Mouse (Mus musculus) embryonic facial prominence, embryonic 11.5 days (tissue): Measurements from ENCODE around the gene Rnf213. TPM values are rescaled to one million over a fixed set of nuclear protein-coding genes. Genes with fewer than 3 reads are reported as not detected.

Source experiments
- ATAC-seq: fragments of 200-750 bp; cut with Nextera tagmentation; replicated peaks from 2 replicates; pipeline ENCODE4 v1.8.0; 2017; ENCODE audit warnings: low read depth; ENCODE audit not compliant: insufficient number of reproducible peaks, low FRiP score, low TSS enrichment
- DNase-seq: peaks from one replicate; pipeline ENCODE4 v3.0.0-alpha.2; 2015; ENCODE audit warnings: low spot score
- H3K27ac ChIP-seq: fragments of 300-500 bp; sonication (generic); replicated peaks from 2 replicates; pipeline ENCODE4 v1.5.1; 2014; ENCODE audit warnings: mild to moderate bottlenecking, low read depth, low read length, control low read depth
- H3K27me3 ChIP-seq: fragments of 300-500 bp; sonication (generic); 2 replicates; pipeline ENCODE4 v1.6.1; 2014; ENCODE audit warnings: mild to moderate bottlenecking, low read length, moderate library complexity, mixed read lengths; ENCODE audit not compliant: control insufficient read depth, insufficient read depth
- H3K36me3 ChIP-seq: fragments of 300-500 bp; sonication (generic); replicated peaks from 2 replicates; pipeline ENCODE4 v1.6.1; 2014; ENCODE audit warnings: low read depth, mild to moderate bottlenecking, low read length, moderate library complexity, mixed read lengths; ENCODE audit not compliant: control insufficient read depth, insufficient read depth
- H3K4me1 ChIP-seq: fragments of 300-500 bp; sonication (generic); 2 replicates; pipeline ENCODE4 v1.6.1; 2014; ENCODE audit warnings: low read length, mixed read lengths; ENCODE audit not compliant: control insufficient read depth, insufficient read depth
- H3K4me2 ChIP-seq: fragments of 300-500 bp; sonication (generic); 2 replicates; pipeline ENCODE4 v1.6.1; 2014; ENCODE audit warnings: low read depth, mild to moderate bottlenecking, control low read depth, low read length, moderate library complexity
- H3K4me3 ChIP-seq: fragments of 300-500 bp; sonication (generic); 2 replicates; pipeline ENCODE4 v1.5.1; 2014; ENCODE audit warnings: low read depth, low read length, control low read depth
- H3K9ac ChIP-seq: fragments of 300-500 bp; sonication (generic); replicated peaks from 2 replicates; pipeline ENCODE4 v1.6.1; 2014; ENCODE audit warnings: mild to moderate bottlenecking, control low read depth, low read length
- H3K9me3 ChIP-seq: fragments of 300-500 bp; sonication (generic); replicated peaks from 2 replicates; pipeline ENCODE4 v1.6.1; 2016; ENCODE audit warnings: mild to moderate bottlenecking, low read length, inconsistent platforms, mixed read lengths; ENCODE audit not compliant: control insufficient read depth
- WGBS: fragments of 180-500 bp; shearing (Covaris S2); extraction: QIAGEN DNeasy Blood & Tissue Kit; methylation state at CpG from one replicate; pipeline ENCODE4 v1.1.7; 2014; 5-methylcytosine and 5-hydroxymethylcytosine counted together
- polyA plus RNA-seq: library from polyadenylated mRNA; unstranded; fragments of >200 nt; fragmentation: Nextera tagmentation; extraction: Ambion mirVana; gene quantifications from 2 replicates; pipeline ENCODE4 v1.2.1, GENCODE M21; 2014

Gene Rnf213
- polyA plus RNA-seq, 1 experiment from 2014 or later: 1.8 TPM

- DNase-seq: no peak
- H3K4me3 ChIP-seq: no peak overlapping the region
- no peaks in the 10 kb centered on the region; the same call in 1 of the 2 replicates for H3K36me3 ChIP-seq
- H3K4me2 ChIP-seq: no peak overlapping the region
- H3K27me3 ChIP-seq: no peaks in the 10 kb centered on the region
- H3K9ac ChIP-seq: no peak overlapping the region
- H3K4me1 ChIP-seq: no peaks in the 10 kb centered on the region
- WGBS: 82% methylated on average over 2 of the region's 2 CpGs
- no peak for ATAC-seq
- H3K27ac ChIP-seq: no peak overlapping the region
- H3K9me3 ChIP-seq: no peaks in the 10 kb centered on the region
Measured at GRCm38 (mm10) chr11:119500011-119500410, 107.1 kb downstream of the Rnf213 start.

GRCm38 (mm10) chr11:119503675-119504074 lies 110.8 kb downstream of the Rnf213 start:
- peaks cover 6% of the 10 kb centered on the region for H3K36me3 ChIP-seq
- DNase-seq: peak; percentile 78
- no peaks in the 10 kb centered on the region for H3K27me3 ChIP-seq
- peak; percentile 32; the same call in 1 of the 2 replicates for ATAC-seq
- H3K9ac ChIP-seq: no peak overlapping the region
- H3K4me1 ChIP-seq: no peaks in the 10 kb centered on the region
- H3K4me2 ChIP-seq: no peak overlapping the region
- no peaks in the 10 kb centered on the region for H3K9me3 ChIP-seq
- no peak overlapping the region for H3K27ac ChIP-seq
- no peak overlapping the region for H3K4me3 ChIP-seq

- Histone ChIP-seq H3K4me2 (no peak overlapping the region), H3K4me1 (no peaks in the 10 kb centered on the region), H3K27me3 (no peaks in the 10 kb centered on the region), H3K27ac (no peak overlapping the region), H3K4me3 (no peak overlapping the region), H3K9ac (no peak overlapping the region), H3K9me3 (no peaks in the 10 kb centered on the region), H3K36me3 (peaks cover 6% of the 10 kb centered on the region)
- ATAC-seq (no peak), DNase-seq (no peak)
- 86% methylated on average over 4 of the region's 4 CpGs for WGBS
Measured at GRCm38 (mm10) chr11:119506386-119506785, 113.5 kb downstream of the Rnf213 start.

GRCm38 (mm10) chr11:119507772-119508171 lies 114.9 kb downstream of the Rnf213 start:
- Histone ChIP-seq H3K4me3 (no peak overlapping the region), H3K4me2 (no peak overlapping the region), H3K27ac (no peak overlapping the region), H3K36me3 (peaks cover 6% of the 10 kb centered on the region), H3K27me3 (no peaks in the 10 kb centered on the region), H3K9ac (no peak overlapping the region), H3K9me3 (no peaks in the 10 kb centered on the region), H3K4me1 (no peaks in the 10 kb centered on the region)
- no peak for ATAC-seq
- WGBS: 88% methylated on average over 8 of the region's 8 CpGs
- DNase-seq: no peak

GRCm38 (mm10) chr11:119509165-119509776 lies 116.4 kb downstream of the Rnf213 start:
- H3K9ac ChIP-seq: no peak overlapping the region
- H3K9me3 ChIP-seq: no peaks in the 10 kb centered on the region
- WGBS: 65% methylated on average over 5 of the region's 5 CpGs
- ATAC-seq: no peak
- H3K27ac ChIP-seq: no peak overlapping the region
- peaks cover 6% of the 10 kb centered on the region for H3K36me3 ChIP-seq
- no peaks in the 10 kb centered on the region for H3K27me3 ChIP-seq
- no peak overlapping the region for H3K4me3 ChIP-seq
- H3K4me2 ChIP-seq: no peak overlapping the region
- DNase-seq: no peak
- no peaks in the 10 kb centered on the region; the same call in 1 of the 2 replicates for H3K4me1 ChIP-seq

- DNase-seq: peak; percentile 22
- ATAC-seq: no peak
- no peaks in the 10 kb centered on the region for H3K9me3 ChIP-seq
- H3K4me2 ChIP-seq: no peak overlapping the region
- no peak overlapping the region for H3K9ac ChIP-seq
- WGBS: 51% methylated on average over 9 of the region's 9 CpGs
- H3K36me3 ChIP-seq: 0 out of 2 replicates have a peak, but pooled peaks cover 2% of the 10 kb centered on the region
- peaks cover 2% of the 10 kb centered on the region; the same call in 1 of the 2 replicates for H3K27me3 ChIP-seq
- H3K27ac ChIP-seq: no peak overlapping the region
- H3K4me3 ChIP-seq: no peak overlapping the region
- peaks cover 3% of the 10 kb centered on the region; the same call in 1 of the 2 replicates for H3K4me1 ChIP-seq
Measured at GRCm38 (mm10) chr11:119513038-119513659, 120.2 kb downstream of the Rnf213 start.

GRCm38 (mm10) chr11:119514108-119514860 lies 121.4 kb downstream of the Rnf213 start:
- Histone ChIP-seq H3K9me3 (no peaks in the 10 kb centered on the region), H3K4me2 (peak overlapping the region; percentile 52), H3K4me3 (no peak overlapping the region), H3K36me3 (no peaks in the 10 kb centered on the region), H3K4me1 (peaks cover 3% of the 10 kb centered on the region; the same call in 1 of the 2 replicates), H3K9ac (no peak overlapping the region; the same call in 1 of the 2 replicates), H3K27me3 (peaks cover 2% of the 10 kb centered on the region; the same call in 1 of the 2 replicates), H3K27ac (no peak overlapping the region)
- WGBS: 57% methylated on average over 16 of the region's 16 CpGs
- DNase-seq (no peak), ATAC-seq (no peak)
